Mouse (Mus musculus) Patski (cell line): ENCODE data around the gene Fpr3. TPM values are rescaled to one million over a fixed set of nuclear protein-coding genes. Genes with fewer than 3 reads are reported as not detected.
"Not testable (repeated sequence)": the region's sequence is repeated elsewhere in the genome, so short reads cannot be mapped to it uniquely, and the experiment has no call there.

ENCODE experiments used
- ATAC-seq: fragments of 100-300 bp; one replicate; pipeline ENCODE4 v1.8.0; 2021
- CTCF ChIA-PET: fragments of 350-600 bp; sonication (Branson Sonifier 250); formaldehyde crosslinking; loops from one replicate; lab custom pipeline; 2022; ENCODE audit warnings: inconsistent platforms; lab: Charles Lee
- POLR2A ChIA-PET: fragments of 350-600 bp; sonication (Branson Sonifier 250); formaldehyde crosslinking; loops from one replicate; lab custom pipeline; 2022; ENCODE audit warnings: antibody characterized with exemption, inconsistent platforms; lab: Charles Lee
- DNase-seq: peaks from one replicate; pipeline ENCODE4 v3.0.0-alpha.2; 2011; ENCODE audit warnings: low read depth, low spot score
- H3K27me3 ChIP-seq: fragments of 371-371 bp; one replicate; pipeline ENCODE4 v1.5.1; 2021
- CTCF ChIP-seq: fragments of 100-300 bp; IDR thresholded peaks from one replicate; pipeline ENCODE4 v1.5.1; 2021
- in situ Hi-C: fragments of 300-500 bp; cut with MboI; formaldehyde crosslinking; loops from 3 replicates; pipeline ENCODE4 v1.11.1; 2018; ENCODE audit warnings: low pct_unique_long_range_greater_than_20kb, mixed read lengths
- polyA plus RNA-seq: library from polyadenylated mRNA; unstranded; gene quantifications from one replicate; pipeline ENCODE4 v1.2.3, GENCODE M21; 2021

Gene Fpr3
- polyA plus RNA-seq, 1 experiment from 2014 or later: not detected

DNA sequence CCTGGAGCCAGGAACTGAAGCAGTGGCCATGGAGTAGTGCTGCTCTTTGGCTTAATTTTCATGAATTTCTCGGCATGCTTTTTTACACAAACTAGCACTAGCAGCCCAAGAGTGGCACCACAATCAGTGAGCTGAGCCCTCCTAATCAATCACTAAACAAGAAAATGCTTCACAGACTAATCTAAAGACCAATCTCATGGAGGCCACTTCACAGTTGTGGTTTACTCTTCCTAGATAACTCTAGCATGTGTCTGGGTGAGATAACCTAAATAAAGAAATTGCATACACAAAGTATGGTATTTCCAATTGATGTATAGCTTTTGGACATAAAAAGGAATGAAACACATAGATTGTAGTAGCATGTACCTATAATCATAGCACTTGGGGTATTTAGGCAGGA lies 8.3 kb upstream of the Fpr3 start:
- H3K27me3 ChIP-seq: peaks cover 15% of the 10 kb centered on the region
- ChIA-PET POLR2A (no interaction called here), CTCF (interaction anchor here (0.7 kb wide), 1 partner anchor 11 kb away, joined by 3 read pairs; no protein-coding TSS in a partner anchor)
- ATAC-seq (no peak), DNase-seq (no peak)
- in situ Hi-C loops: no loop called here
- no peak for TF ChIP-seq CTCF

DNA sequence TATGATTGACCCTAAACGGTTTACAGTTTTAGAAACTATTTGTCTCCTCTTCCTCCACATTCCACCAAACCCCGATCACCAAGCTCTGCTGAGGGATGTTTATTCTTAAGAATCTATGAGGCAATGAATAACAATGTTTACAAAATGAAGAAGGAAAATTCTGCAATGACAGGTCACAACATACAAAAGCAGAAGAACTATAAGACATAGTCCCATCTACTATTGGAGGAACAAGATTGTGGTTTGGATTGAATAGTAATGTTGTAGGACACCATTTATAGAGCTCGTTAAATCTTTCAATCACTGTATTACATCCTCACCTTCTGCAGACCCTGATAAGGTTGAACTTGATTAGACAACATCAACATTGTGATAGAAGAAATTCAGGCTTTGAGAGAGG lies 5.0 kb upstream of the Fpr3 start:
- ATAC-seq (no peak), DNase-seq (no peak)
- in situ Hi-C loops: no loop called here
- TF ChIP-seq CTCF: no peak
- H3K27me3 ChIP-seq: peaks cover 16% of the 10 kb centered on the region
- CTCF ChIA-PET: no interaction called here
- POLR2A ChIA-PET: no interaction called here

DNA sequence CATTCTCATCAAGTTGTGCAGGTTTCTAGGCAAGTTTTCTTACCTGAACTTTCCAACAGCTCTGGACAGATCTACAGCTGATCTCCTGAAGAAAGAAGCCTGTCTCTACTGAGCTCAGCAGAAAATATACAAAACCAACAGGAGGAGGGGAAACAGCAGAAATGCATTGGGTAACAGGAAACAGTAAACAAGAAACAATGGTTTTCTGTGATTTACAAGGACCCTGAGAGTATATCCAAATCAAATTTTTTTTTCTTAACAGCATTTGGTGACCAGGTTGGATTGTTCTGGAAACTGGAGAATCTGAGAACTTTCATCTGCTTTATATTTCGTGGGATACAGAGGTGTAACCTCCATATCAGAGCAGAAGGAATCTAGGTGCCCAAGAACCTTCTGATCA lies 3.8 kb upstream of the Fpr3 start, which contains the start of gene Fpr1:
Gene Fpr1 (minus strand): TSS at position 101 of the 400 bp plus-strand sequence.
- TF ChIP-seq CTCF: no peak

DNA sequence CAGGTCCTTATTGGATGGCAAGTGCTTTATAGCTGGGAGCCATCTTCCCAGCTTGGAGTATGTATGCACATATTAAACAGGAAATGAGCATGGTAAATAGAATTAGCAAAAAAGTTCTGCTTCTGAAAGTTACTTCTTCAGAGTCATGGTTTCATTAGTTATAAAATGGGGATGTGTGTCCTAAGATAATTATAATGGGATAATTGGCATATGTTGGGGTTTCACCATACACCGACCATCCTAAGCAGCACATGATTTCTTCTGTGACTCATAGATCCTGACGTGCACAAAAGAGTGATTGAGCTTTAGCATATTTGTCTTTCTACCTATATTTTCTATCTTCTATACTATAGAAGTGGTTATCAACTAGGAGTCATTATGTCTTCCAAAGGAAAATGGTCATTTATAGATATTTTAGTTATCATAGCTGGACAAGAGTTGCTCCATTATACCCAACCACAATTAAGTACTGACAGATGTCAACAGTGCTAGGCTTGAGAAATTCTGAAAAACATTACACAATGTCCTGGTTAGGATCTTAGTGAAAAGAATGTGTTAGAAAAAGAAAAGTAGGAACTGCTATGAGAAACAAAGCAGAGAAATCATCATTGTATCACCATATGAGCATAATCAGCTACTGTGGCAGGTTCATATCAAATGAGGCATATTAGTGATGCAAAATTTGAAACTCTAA lies 2.2 kb downstream of the Fpr3 start:
- in situ Hi-C loops: loop anchor here (5.0 kb wide), 1 partner anchor 118 kb away; no protein-coding TSS in a partner anchor
- DNase-seq (no peak), ATAC-seq (no peak)
- TF ChIP-seq CTCF: no peak
- peaks cover 13% of the 10 kb centered on the region for H3K27me3 ChIP-seq
- ChIA-PET CTCF (interaction anchor here (1.1 kb wide), 1 partner anchor 9 kb away, joined by 3 read pairs; no protein-coding TSS in a partner anchor), POLR2A (no interaction called here)

More for the DNA sequence above, 3.8 kb upstream of the Fpr3 start, which contains the start of gene Fpr1:
- ATAC-seq: no peak
- H3K27me3 ChIP-seq: peaks cover 22% of the 10 kb centered on the region
- POLR2A ChIA-PET: no interaction called here
- DNase-seq: no peak
- CTCF ChIA-PET: no interaction called here
- in situ Hi-C loops: no loop called here

DNA sequence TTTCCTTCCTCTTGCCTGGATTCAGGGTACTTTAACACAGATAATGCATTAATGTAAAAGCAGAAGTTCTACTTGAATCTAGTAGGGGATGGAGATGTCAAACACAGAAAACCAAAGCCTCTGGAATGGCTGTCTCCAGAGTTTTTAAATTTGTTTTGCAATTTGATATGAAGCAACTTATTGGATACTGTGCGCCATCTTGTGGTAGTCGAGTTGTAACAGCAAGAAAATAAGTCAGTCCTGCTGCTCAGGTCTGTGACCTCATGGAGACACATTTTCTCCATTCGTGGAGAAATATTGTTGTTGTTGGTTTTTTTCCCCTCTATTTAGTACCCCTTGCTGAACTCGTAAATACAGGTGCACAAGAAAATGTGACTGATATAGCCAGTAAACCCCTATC lies 8.4 kb downstream of the Fpr3 start:
- TF ChIP-seq CTCF: peak; percentile 69
- H3K27me3 ChIP-seq: peaks cover 11% of the 10 kb centered on the region
- DNase-seq (peak; percentile 19), ATAC-seq (no peak)
- in situ Hi-C loops: no loop called here
- CTCF ChIA-PET: interaction anchor here (1.9 kb wide), 1 partner anchor 130 kb away, joined by 7 read pairs; no protein-coding TSS in a partner anchor
- POLR2A ChIA-PET: no interaction called here

DNA sequence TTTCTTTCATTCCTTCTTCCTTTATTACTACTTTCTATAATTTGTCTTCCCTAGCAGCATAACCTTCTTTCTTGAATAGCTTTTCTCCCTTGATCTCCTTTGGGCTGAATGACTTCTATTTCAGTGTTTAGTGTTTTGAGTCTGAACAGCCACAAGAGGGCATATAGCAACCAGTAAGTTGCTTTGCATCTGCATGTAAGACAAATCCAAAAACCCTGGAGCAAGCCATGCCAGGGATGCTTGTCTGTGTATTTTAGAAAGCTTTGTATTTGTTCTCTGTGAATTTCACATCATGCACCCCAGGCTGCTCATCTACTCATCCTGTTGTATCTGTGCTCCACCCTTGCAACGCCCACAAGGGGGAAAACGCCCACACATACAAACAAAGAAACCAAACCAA lies 11.6 kb downstream of the Fpr3 start:
- ATAC-seq (no peak), DNase-seq (no peak)
- in situ Hi-C loops: no loop called here
- peak; percentile 53 for TF ChIP-seq CTCF
- ChIA-PET CTCF (interaction anchor here (0.9 to 3.4 kb wide), 5 partner anchors 19 to 133 kb away, joined by 3 to 11 read pairs (median 3); no protein-coding TSS in a partner anchor), POLR2A (no interaction called here)
- peaks cover 11% of the 10 kb centered on the region for H3K27me3 ChIP-seq

DNA sequence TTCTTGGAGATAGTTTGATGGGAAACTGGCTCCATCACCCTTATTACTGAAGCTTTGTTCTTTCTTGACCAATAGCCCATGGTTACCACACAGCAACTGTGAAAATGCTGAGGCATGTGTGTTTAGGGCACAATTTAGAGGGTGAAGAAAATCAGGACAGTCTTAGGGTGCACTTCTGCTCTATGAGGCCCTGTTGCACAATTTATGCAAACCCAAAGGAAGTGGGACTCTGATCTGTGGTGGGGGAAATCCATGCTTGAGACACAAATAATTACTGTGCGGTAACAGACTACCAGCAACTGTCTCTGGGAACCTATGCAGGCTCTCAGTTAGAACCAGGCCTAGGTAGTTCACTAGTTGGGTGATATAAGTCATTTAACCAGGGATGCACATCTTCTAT lies 13.1 kb downstream of the Fpr3 start:
- no peak for DNase-seq
- ChIA-PET CTCF (interaction anchor here (3.4 kb wide), 1 partner anchor 135 kb away, joined by 11 read pairs; no protein-coding TSS in a partner anchor), POLR2A (no interaction called here)
- TF ChIP-seq CTCF: no peak
- H3K27me3 ChIP-seq: peaks cover 11% of the 10 kb centered on the region
- in situ Hi-C loops: no loop called here
- ATAC-seq: no peak

DNA sequence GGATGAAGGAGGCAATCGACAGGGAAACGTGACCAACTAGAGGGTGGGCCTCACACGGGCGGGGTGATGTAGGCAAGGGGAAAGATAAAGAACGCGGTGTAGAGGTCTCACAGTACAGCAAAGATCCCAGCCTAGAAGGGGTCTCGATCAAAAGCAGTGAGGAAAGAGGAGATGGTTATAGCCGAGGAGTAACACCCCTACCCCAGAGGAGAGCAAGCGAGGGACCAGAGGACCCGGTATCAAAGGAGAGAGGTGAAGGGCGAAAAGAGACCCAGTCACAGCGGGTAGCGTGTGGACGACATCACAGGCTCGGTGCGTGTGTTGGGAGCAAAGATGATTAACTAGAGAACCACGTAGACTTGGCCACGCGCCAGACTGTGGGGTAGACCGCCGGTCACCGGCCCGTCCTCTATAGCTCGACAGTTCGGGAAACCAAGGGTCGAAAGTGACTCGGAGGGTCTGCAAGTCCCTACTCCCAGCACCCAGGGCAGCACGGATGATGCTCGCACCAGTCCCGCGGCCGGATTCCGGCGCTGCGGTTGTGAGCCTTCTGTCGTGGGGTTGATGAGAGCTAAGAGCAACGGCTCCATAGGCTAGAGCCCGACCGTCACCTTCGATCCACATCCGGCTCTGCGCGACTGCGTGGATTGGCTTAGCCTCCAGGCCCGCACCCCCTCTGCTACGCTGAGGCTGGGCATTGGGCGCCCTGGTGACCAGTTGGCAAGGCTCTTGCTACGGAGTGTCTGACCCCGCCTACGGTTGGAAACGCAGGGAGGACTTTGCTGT lies 22.2 kb downstream of the Fpr3 start:
- in situ Hi-C loops: no loop called here
- no peak for TF ChIP-seq CTCF
- no peak for DNase-seq
- no peaks in the 10 kb centered on the region for H3K27me3 ChIP-seq
- ChIA-PET CTCF (no interaction called here), POLR2A (no interaction called here)
- ATAC-seq: no peak

DNA sequence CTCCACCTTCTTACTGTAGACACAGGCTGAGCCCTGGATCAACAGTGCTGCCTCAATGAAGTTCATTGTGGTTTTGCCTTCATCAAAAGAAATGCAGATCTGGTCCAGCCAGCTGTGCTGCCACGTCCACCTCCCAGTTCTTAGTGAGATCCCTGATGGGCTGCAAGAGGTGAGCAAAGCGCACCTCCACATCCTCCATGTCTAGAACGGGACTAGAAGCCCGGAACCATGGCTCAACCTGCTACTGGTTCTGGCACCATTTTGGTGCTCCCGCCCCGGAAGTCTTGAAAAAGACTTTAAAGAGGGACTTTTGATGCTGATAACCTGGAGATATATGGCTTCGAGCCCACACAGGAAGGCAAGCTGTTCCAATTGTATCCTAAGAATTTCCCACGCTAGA lies 25.0 kb downstream of the Fpr3 start:
- CTCF ChIA-PET, POLR2A ChIA-PET, in situ Hi-C loops, DNase-seq, ATAC-seq: not testable (repeated sequence)
- peaks cover 13% of the 10 kb centered on the region for H3K27me3 ChIP-seq

DNA sequence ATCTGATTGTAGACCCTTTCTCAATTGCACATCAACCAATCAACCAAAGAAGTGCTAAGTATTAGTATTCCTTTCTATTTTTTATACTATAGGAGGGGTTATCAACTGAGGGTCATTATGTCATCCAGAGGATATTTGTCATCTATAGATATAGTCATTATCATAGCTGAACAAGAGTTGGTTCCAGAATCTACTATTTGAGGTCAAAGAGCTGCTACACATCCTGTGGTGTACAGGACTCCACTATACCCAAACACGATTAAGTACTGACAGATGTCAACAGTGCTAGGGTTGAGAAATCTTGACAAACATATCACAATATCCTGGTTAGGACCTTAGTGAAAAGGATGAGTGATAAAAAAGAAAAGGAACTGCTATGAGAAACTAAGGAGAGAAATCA lies 29.7 kb downstream of the Fpr3 start:
- POLR2A ChIA-PET: no interaction called here
- CTCF ChIA-PET: no interaction called here
- TF ChIP-seq CTCF: no peak
- DNase-seq (no peak), ATAC-seq (no peak)
- in situ Hi-C loops: no loop called here
- peaks cover 13% of the 10 kb centered on the region for H3K27me3 ChIP-seq

DNA sequence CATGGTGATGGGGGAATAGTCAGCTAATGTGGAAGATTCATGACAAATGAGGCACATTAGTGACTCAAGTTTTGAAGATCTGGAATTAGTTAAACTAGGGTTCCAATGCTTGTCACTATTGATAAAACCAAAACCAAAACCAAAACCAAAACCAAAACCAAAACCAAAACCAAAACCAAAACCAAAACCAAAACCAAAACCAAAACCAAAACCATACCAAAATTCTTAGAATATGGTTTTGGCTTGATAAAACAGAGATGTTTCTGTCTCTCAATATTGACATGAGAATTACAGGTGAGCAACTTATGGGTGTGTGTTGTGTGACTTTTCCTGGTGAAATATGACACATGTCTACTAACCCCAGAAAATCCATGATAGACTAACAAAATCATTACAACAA lies 30.1 kb downstream of the Fpr3 start:
- in situ Hi-C loops: no loop called here
- DNase-seq (no peak), ATAC-seq (no peak)
- TF ChIP-seq CTCF: no peak
- POLR2A ChIA-PET: no interaction called here
- CTCF ChIA-PET: no interaction called here
- peaks cover 13% of the 10 kb centered on the region for H3K27me3 ChIP-seq
